Mouse (Mus musculus) E14TG2a.4 (cell line): ENCODE results near the gene Gfm1.

Source experiments
- CTCF ChIP-seq: conservative IDR thresholded peaks from 2 replicates; pipeline ENCODE4 v1.5.1; 2014; ENCODE audit warnings: low read length
- POU5F1 ChIP-seq: IDR thresholded peaks from 2 replicates; pipeline ENCODE4 v1.6.1; 2014; ENCODE audit warnings: low read length, borderline replicate concordance

DNA sequence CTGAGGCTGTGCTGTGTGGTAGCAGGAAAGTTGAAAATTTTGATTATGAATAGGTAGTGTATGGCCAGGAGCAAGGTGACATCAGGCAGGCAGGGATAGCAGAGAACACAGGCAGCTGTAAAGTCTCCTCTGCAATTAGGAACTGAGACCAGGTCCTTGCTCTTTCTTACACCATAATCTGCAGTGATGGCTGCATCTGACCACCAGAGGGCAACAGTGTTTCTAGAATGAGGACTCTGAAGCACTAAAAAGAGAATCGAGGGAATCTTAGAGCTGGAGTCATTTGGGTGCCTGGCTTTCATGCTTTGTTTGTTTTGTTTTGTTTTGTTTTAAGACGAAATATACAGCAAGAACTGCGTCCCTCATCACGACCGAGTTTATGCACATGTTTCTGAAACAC, 82.9 kb downstream of the Gfm1 start:
- TF ChIP-seq CTCF (peak; percentile 78), POU5F1 (no peak)
